Mouse (Mus musculus) kidney, postnatal 14 days (tissue): ENCODE data around the gene Dcst2.

Experiments
- DNase-seq: peaks from one replicate; pipeline ENCODE4 v3.0.0; 2022; ENCODE audit warnings: mixed read lengths

The Dcst2 gene

DNA sequence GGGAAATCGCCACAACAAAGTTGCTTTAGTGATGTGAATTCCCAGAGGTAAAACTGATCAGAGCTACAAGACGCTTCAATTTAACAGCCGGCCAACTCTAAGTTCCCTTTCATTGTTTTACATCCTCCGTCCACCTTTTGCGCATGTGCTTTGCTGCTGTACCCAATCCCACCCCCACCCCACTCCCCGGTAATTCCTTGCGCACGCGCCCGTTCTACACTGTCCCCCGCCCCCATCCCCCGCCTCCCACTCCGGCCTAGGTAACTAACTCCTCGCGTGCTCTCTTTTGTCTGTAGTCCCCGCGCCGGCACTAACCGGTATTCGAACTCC, 56.0 kb downstream of the Dcst2 start:
- no peak for DNase-seq

DNA sequence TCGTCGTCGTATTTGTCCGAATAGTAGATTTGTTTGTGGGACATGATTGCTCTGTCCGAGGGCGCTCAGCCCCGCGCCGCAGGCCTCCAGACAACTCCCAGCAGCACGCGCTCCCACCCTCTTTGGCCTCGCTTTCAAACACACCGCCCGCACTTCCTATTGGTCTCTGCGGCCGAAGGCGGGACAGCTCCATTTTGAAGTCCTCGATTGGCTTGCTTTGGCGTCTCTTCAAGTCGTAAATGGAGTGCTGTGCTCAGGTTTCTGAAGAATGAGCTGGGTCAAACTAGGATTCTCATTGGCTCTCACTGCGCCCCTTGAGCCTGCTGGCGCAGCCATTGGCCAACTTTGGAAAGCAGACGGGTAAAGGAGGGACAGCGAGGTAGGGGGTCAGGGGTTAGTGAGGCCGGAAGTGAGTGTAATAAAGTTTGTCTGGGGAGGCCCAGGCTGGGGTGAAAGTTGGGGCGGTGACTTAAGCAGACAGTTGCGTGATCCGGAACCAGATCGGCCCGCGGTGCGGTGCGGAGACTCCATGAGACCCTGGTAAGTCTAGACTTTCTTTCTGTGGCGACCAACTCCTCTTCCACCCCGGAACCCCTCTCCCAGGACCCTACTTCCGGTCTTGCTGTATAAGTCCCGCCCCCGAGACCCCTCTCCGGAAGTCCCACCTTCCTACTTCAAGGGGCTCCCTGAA, 56.5 kb downstream of the Dcst2 start, which contains the start of the genes Cks1b and Shc1:
Gene Cks1b (minus strand): TSS at position 214 of the 691 bp plus-strand sequence.
Gene Shc1 (plus strand): TSS at position 274 of the 691 bp plus-strand sequence.
- DNase-seq: peak; percentile 98

DNA sequence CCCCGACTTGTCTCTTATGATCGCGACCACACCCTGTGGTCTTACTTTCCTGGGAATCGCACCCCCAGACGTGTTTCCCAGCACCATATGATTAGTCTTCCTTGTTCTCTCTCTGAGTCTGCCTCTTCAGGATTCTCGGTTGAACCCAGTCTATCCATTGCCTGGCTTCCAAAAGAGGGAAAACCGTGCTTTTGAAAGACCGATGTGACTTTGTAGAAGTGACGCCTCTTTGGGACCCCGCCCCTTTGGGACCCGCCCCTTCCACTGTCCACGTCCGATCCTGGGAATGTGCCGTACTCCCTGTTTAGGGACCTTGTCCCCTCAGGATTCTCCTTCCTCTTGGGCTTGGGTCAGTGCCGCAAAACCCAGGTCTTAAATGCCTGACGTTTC, 57.1 kb downstream of the Dcst2 start:
- DNase-seq: peak; percentile 92

DNA sequence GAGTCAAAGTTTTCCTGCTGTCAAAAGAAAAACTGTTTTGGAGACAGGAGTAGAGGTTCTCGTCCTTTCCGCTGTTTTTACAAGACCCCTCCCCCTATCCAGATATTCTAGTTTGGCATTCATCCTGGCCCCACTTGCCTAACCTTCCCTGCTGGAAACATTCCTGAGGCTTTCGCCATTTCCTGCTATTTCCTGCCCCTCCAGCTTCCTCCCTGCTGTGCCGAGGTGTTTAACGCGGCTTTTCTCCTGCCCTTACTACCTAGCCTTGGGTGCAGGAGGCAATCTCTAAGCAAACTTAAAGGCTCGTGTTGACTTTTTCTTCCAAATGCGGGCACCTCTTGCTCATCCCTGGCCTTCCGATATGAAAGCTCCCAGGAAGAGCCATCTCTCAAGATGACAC, 57.8 kb downstream of the Dcst2 start:
- DNase-seq: peak; percentile 83

DNA sequence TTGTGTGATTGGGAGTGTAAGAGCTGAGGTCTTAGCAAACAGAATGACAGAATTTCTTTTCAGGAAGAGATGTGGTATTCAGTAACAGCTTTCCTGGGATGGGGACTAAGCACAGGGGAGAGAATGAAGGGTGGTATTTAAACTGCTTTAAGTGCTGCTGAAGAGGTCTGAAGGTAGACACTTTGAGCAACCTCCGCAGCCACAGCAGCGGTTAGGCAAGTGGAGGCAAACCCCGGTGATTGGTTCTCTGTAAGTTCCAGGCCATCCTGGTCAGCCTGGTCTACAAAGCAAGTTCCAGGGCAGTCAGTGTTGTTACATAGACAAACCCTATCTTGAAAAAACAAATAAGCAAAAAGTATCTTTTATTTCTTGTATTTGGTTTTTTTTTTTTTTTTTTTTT, 58.2 kb downstream of the Dcst2 start:
- DNase-seq: no peak

DNA sequence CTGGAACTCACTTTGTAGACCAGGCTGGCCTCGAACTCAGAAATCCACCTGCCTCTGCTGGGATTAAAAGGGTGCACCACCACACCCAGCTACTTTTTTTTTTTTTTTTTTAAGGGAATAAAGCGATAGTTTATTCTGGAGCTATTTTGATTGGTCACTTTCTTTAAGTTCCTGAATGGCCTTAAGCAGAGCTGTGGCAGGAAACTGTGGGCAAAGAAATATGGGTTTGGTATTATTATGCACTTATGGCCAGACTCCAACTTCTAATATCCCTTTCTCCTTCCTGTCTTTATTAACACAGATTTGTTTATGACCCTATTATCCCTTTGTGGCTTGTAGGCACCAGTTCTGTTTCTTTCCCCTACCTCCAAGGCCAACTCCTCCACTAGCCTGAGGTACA, 58.6 kb downstream of the Dcst2 start:
- DNase-seq: no peak

DNA sequence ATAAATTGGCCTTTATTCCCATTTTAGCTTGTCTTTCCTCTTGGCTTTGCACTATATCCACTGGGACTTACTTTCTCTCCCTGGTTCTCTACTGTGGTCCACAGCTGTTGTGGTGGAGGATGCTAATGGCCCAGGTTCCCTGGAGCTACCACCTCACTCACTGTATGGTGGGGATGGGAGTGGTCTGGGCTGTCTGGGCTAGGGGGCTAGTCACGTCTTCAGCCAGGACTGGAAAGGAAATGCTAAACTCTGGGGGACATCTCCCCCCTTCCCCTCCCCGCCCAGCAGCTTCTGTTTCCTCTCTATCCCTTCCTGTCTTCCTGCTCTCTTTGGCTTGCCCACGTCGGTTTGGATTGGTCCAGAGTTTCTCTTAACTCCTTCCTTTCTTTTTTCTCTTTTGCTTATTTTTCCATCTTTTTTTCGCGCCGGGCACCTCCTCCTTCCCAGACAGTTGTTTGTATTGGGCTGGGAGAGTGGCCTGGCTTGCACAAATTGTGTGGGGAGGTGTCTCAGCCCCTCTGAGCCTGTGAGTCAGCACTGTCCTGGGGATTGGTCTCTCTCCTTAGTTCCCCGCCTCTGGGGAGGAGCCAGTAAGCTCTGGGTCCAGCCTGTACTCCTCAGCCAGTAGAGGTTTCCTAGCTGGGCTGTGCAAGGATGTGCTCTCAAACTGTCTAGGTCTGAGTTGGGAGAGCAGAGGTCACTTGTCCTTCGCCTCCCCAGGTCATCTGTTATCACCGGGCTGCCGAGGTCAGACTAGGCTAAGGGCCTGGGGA, 59.4 kb downstream of the Dcst2 start:
- DNase-seq: peak; percentile 88

DNA sequence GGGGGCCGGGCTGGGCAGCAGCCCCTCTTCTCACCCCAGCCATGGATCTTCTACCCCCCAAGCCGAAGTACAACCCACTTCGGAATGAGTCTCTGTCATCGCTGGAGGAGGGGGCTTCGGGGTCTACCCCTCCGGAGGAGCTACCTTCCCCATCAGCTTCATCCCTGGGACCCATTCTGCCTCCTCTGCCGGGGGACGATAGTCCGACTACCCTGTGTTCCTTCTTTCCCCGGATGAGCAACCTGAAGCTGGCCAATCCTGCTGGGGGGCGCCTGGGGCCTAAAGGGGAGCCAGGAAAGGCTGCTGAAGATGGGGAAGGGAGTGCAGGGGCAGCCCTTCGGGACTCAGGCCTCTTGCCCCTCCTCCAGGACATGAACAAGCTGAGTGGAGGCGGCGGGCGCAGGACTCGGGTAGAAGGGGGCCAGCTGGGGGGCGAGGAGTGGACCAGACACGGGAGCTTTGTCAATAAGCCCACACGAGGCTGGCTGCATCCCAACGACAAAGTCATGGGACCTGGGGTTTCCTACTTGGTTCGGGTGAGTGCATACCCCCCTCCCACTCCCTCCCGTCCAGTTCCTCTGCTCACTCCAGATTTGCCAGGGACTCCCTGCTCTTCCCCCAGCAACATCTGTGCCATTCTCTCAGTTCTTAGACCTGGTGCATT, 60.2 kb downstream of the Dcst2 start:
- peak; percentile 40 for DNase-seq

DNA sequence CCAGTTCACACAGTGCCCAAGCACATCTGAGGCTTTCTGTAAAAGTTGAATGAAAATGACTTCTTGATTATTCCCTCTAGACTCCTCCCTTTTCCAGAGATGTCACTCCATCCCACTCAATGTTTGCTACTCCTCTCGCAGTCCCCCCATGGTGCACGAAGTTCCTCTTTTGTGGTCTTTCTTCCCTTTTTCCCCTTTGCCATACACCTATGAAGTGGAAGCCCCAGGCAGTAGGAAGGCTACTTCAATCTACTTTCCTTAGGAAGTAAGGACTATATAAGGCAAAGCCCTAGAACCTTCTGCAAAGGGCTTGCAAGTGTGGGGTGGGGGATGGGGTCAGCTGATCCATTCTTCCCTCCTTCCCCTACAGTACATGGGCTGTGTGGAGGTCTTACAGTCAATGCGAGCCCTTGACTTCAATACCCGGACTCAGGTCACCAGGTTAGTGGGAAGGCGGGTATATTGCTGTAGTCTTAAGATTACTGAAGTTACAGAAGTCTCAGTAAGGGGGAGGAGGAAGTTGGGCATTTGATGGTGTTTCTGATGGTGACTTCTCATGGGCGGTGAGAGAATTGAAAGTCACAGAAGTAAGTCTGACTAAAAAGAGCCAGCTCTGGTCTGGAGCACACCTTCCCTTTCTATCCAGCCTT, 60.9 kb downstream of the Dcst2 start:
- no peak for DNase-seq

DNA sequence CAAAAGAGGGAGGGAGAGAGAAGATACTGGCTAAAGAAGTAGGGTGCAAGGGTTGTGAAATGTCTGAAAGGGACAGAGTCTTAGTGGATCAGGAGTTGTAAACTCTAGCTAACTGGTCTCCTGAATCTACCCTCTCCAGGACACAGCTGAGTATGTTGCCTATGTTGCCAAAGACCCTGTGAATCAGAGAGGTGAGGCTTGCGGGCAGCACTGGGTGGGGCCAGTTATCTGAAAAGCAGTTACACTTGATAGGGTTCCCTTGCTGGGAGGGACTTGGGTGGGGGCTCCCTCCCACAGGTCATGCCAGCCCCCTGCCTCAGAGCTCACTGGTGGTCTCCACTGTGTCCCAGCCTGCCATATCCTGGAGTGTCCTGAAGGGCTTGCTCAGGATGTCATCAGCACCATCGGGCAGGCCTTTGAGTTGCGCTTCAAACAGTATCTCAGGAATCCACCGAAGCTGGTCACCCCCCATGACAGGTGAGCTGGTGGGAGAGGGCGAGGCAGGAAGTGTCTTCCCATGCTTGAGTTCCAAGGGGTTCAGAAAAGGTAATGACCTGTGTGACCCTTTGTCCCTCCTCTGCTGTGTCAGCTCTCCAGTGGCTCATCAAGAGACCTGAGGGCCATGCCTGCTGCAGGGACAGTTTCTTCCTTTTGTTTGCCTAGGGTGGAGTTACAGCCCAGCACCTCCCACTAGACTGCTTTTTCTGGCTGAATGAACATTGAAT, 62.8 kb downstream of the Dcst2 start:
- DNase-seq: no peak

DNA sequence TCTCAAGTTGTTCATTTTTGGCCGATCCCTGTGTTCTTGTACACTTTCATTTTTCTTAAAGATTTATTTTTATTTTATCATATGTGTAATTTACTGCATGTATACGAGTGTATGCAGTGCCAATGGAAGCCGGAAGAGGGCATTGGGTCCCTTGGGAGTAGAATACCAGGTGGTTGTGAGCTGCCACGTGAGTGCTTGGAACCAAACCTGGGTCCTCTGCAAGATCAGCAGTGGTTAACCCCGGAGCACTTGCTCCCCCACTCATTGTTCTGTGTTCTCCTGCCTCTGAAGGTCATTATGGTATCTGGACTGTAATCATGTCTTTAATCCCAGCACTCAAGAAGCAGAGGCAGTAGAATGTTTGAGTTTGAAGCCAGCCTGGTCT, 63.4 kb downstream of the Dcst2 start:
- no peak for DNase-seq

DNA sequence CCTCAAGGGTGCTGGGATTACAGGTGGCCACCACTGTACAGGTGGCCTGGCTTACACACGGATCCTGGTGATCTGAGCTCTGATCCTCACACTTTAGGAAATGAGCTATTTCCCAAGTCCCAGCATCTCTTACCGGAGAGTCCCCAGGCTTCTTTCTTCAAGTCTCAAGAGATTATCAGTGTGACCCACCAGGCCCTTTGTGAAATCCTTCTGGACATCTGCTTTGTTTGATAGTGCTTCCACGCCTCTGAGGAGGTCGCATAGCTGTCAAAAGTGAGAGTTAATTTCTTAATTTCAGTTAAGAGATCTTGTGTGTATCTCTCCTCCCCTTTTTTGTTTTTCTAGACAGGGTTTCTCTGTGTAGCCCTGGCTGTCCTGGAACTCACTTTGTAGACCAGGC, 64.1 kb downstream of the Dcst2 start:
- DNase-seq: no peak
